Mouse (Mus musculus): ENCODE results near the gene Rnf152. TPM values are rescaled to one million over a fixed set of nuclear protein-coding genes. Genes with fewer than 3 reads are reported as not detected.

The Rnf152 gene
- polyA plus RNA-seq, 1 experiment from 2014 or later = 4.2 TPM

- H3K4me2 ChIP-seq (replicated peaks) = no peak overlapping the region
Observed at GRCm38 (mm10) chr1:105246651-105247050, 109.9 kb downstream of the Rnf152 start.

GRCm38 (mm10) chr1:105246075-105246574 is 110.4 kb downstream of the Rnf152 start:
- no peak overlapping the region for H3K27ac ChIP-seq
- no peak overlapping the region for H3K9ac ChIP-seq
- WGBS = 10% methylated on average over 3 of the region's 3 CpGs
- H3K4me3 ChIP-seq = no peak overlapping the region
- no peaks in the 10 kb centered on the region for H3K27me3 ChIP-seq (replicated peaks)
- no peaks in the 10 kb centered on the region for H3K9me3 ChIP-seq
- peaks cover 6% of the 10 kb centered on the region; the same call in 1 of the 2 replicates for H3K4me1 ChIP-seq
- no peaks in the 10 kb centered on the region for H3K36me3 ChIP-seq
- H3K4me2 ChIP-seq (replicated peaks) = no peak overlapping the region
- peak; percentile 64 for ATAC-seq (ENCODE audit: low FRiP score, low read depth)

More at GRCm38 (mm10) chr1:105246651-105247050, 109.9 kb downstream of the Rnf152 start:
- no peaks in the 10 kb centered on the region for H3K36me3 ChIP-seq
- no peak overlapping the region for H3K27ac ChIP-seq
- WGBS = 22% methylated on average over 2 of the region's 2 CpGs
- no peaks in the 10 kb centered on the region for H3K9me3 ChIP-seq
- H3K9ac ChIP-seq = no peak overlapping the region
- no peaks in the 10 kb centered on the region for H3K27me3 ChIP-seq (replicated peaks)
- H3K4me1 ChIP-seq = peaks cover 6% of the 10 kb centered on the region; the same call in 1 of the 2 replicates
- ATAC-seq (ENCODE audit: low FRiP score, low read depth) = peak; percentile 55; the same call in 1 of the 2 replicates
- H3K4me3 ChIP-seq = no peak overlapping the region

GRCm38 (mm10) chr1:105243359-105244142 is 113.0 kb downstream of the Rnf152 start:
- no peak overlapping the region for H3K4me2 ChIP-seq (replicated peaks)
- ATAC-seq (ENCODE audit: low FRiP score, low read depth) = no peak
- no peak overlapping the region for H3K4me3 ChIP-seq
- 74% methylated on average over 6 of the region's 6 CpGs for WGBS
- peaks cover 6% of the 10 kb centered on the region; the same call in 1 of the 2 replicates for H3K4me1 ChIP-seq
- no peak overlapping the region for H3K27ac ChIP-seq
- H3K9me3 ChIP-seq = no peaks in the 10 kb centered on the region
- no peaks in the 10 kb centered on the region for H3K36me3 ChIP-seq
- H3K27me3 ChIP-seq (replicated peaks) = no peaks in the 10 kb centered on the region
- H3K9ac ChIP-seq = no peak overlapping the region

- Histone ChIP-seq H3K4me1 (no peaks in the 10 kb centered on the region), H3K4me2 (replicated peaks) (no peak overlapping the region), H3K9ac (no peak overlapping the region), H3K4me3 (no peak overlapping the region), H3K9me3 (no peaks in the 10 kb centered on the region), H3K27ac (no peak overlapping the region), H3K27me3 (replicated peaks) (no peaks in the 10 kb centered on the region), H3K36me3 (no peaks in the 10 kb centered on the region)
- ATAC-seq (ENCODE audit: low FRiP score, low read depth) = no peak
Observed at GRCm38 (mm10) chr1:105240185-105240584, 116.3 kb downstream of the Rnf152 start.
